Mouse (Mus musculus): ENCODE results near the gene Dop1b. TPM values are rescaled to one million over a fixed set of nuclear protein-coding genes. Genes with fewer than 3 reads are reported as not detected.

Dop1b gene
- polyA plus RNA-seq, 1 experiment from 2014 or later: 15.6 TPM

DNA sequence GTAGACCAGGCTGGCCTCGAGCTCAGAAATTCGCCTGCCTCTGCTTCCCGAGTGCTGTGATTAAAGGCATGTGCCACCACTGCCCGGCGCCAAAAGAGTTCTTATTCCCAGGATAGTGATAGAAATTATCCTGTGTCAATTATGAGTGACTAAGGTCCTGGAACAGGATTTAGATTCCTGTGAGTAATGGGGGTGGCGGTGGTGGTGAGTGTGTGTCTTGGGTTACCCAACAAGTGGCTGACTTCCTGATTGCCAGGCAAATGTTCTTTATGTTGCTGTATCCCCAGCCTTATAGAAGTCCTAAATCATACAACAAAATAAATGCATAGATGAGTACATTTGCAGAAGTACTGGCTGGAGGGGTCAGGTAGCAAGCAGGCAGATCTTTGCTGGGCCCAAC is 121.8 kb downstream of the Dop1b start:
- no peak overlapping the region for H3K9ac ChIP-seq (ENCODE audit: low read length)
- no peaks in the 10 kb centered on the region for H3K27me3 ChIP-seq (replicated peaks; ENCODE audit: control insufficient read depth, insufficient read depth, low read length)
- peaks cover 11% of the 10 kb centered on the region for H3K4me1 ChIP-seq (replicated peaks; ENCODE audit: control insufficient read depth, insufficient read depth, low read length)
- 88% methylated on average over 6 of the region's 6 CpGs for WGBS
- ATAC-seq (replicated peaks; ENCODE audit: low FRiP score, low TSS enrichment, low read depth) (no peak), DNase-seq (ENCODE audit: low spot score) (no peak)
- peak overlapping the region; percentile 96; the same call in 1 of the 2 replicates for H3K4me3 ChIP-seq (ENCODE audit: low read depth, low read length)
- no peaks in the 10 kb centered on the region for H3K36me3 ChIP-seq (ENCODE audit: control insufficient read depth, insufficient read depth, low read length)
- no peaks in the 10 kb centered on the region for H3K9me3 ChIP-seq (ENCODE audit: control insufficient read depth, low read length)
- H3K4me2 ChIP-seq (ENCODE audit: low read length): peak overlapping the region; percentile 75
- no peak overlapping the region for H3K27ac ChIP-seq (ENCODE audit: low read depth)

DNA sequence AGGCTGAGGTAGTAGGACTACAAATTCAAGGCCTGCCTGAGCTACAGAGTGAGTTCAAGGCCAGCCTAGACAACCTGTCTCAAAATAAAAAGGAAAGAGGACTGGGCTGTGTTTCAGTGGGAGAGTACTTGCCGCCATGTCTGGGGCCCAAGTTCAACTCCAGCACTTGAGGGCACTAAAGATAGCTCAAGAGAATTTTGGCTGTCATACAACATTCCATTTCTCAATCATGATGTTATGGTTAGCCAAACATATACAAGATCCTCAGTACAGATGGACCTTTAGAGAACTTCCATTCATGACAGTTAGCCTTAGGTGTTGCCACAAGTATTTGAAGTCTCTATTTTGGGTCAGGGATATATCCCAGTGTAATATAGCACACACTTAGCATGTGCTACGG is 122.4 kb downstream of the Dop1b start:
- no peak for DNase-seq (ENCODE audit: low spot score)
- H3K4me2 ChIP-seq (ENCODE audit: low read length): 0 out of 2 replicates have a peak overlapping the region, but pooled peaks have one; percentile 75
- WGBS: 92% methylated on average over 2 of the region's 2 CpGs

DNA sequence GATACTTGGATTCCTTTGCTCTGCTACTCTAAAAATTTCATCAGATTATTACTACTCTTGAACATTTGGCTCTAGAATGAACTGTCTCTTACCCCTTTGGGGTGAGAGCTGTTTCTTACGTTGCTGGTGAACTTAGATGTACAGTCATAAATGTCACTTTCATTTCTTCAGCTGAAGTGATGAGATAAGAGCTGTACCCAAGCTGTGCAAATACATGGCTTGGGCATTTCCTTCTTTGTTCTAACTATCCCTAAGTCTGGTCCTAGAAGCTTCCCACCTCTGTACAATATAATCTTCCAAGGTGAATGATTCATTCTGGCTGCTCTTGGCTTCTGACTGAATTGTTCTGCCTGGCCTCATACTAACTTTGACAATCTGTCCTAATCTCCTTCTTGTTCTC is 127.3 kb downstream of the Dop1b start:
- Histone ChIP-seq H3K9me3 (ENCODE audit: control insufficient read depth, low read length) (peaks cover 4% of the 10 kb centered on the region; the same call in 1 of the 2 replicates), H3K27ac (ENCODE audit: low read depth) (no peak overlapping the region), H3K4me1 (replicated peaks; ENCODE audit: control insufficient read depth, insufficient read depth, low read length) (0 out of 2 replicates have a peak, but pooled peaks cover 2% of the 10 kb centered on the region), H3K4me2 (ENCODE audit: low read length) (no peak overlapping the region), H3K27me3 (replicated peaks; ENCODE audit: control insufficient read depth, insufficient read depth, low read length) (no peaks in the 10 kb centered on the region), H3K36me3 (ENCODE audit: control insufficient read depth, insufficient read depth, low read length) (peaks cover 5% of the 10 kb centered on the region), H3K9ac (ENCODE audit: low read length) (no peak overlapping the region), H3K4me3 (ENCODE audit: low read depth, low read length) (no peak overlapping the region)
- no peak for DNase-seq (ENCODE audit: low spot score)
- no peak for ATAC-seq (replicated peaks; ENCODE audit: low FRiP score, low TSS enrichment, low read depth)
- 77% methylated on average over 1 of the region's 1 CpGs for WGBS

More for the DNA sequence above, 122.4 kb downstream of the Dop1b start:
- ATAC-seq (replicated peaks; ENCODE audit: low FRiP score, low TSS enrichment, low read depth): no peak
- Histone ChIP-seq H3K4me3 (ENCODE audit: low read depth, low read length) (no peak overlapping the region), H3K36me3 (ENCODE audit: control insufficient read depth, insufficient read depth, low read length) (no peaks in the 10 kb centered on the region), H3K27ac (ENCODE audit: low read depth) (no peak overlapping the region), H3K9me3 (ENCODE audit: control insufficient read depth, low read length) (peaks cover 4% of the 10 kb centered on the region; the same call in 1 of the 2 replicates), H3K27me3 (replicated peaks; ENCODE audit: control insufficient read depth, insufficient read depth, low read length) (no peaks in the 10 kb centered on the region), H3K4me1 (replicated peaks; ENCODE audit: control insufficient read depth, insufficient read depth, low read length) (peaks cover 11% of the 10 kb centered on the region), H3K9ac (ENCODE audit: low read length) (no peak overlapping the region)

DNA sequence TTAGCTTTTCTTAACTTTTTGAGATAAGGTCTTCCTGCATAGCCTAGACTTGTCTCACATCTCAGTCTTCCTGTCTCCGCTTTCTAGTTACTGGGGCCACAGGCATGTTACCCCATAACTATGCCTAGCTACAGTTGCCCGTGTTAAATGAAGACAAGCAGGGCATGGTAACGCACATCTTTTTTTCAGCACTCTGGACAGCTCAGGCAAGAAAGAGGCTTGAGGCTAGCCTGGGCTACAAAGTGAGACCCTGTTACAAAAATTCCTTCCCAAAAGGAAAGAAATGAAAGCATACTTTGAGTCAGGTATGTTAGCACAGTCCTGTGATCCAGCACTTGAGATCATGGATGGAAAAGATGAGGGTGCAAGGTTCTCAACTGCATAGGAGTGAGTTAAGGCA is 138.8 kb downstream of the Dop1b start:
- H3K9ac ChIP-seq (ENCODE audit: low read length): no peak overlapping the region
- H3K4me2 ChIP-seq (ENCODE audit: low read length): no peak overlapping the region
- no peak overlapping the region for H3K4me3 ChIP-seq (ENCODE audit: low read depth, low read length)
- H3K36me3 ChIP-seq (ENCODE audit: control insufficient read depth, insufficient read depth, low read length): peaks cover 94% of the 10 kb centered on the region
- H3K9me3 ChIP-seq (ENCODE audit: control insufficient read depth, low read length): no peaks in the 10 kb centered on the region
- no peak overlapping the region for H3K27ac ChIP-seq (ENCODE audit: low read depth)
- H3K27me3 ChIP-seq (replicated peaks; ENCODE audit: control insufficient read depth, insufficient read depth, low read length): no peaks in the 10 kb centered on the region
- WGBS: 94% methylated on average over 3 of the region's 3 CpGs
- DNase-seq (ENCODE audit: low spot score): no peak
- no peak for ATAC-seq (replicated peaks; ENCODE audit: low FRiP score, low TSS enrichment, low read depth)
- no peaks in the 10 kb centered on the region for H3K4me1 ChIP-seq (replicated peaks; ENCODE audit: control insufficient read depth, insufficient read depth, low read length)

DNA sequence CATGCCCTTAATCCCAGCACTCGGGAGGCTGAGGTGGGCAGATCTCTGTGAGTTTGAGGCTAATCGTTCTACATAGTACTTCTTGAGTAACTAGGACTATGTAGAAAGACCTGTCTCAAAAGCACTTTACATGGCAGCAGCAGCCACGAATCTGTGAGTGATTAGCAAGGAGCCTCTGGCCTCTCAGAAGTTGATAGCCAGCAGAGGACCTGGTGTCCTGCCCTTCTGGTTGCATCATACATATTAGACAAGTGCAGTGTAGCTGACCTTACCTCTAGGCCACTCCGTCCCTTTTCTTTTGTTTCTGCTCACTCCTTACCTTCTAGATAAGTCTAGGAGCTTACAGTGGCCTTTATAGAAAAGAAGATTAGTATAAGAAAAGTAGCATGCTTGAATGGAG is 148.3 kb downstream of the Dop1b start:
- Histone ChIP-seq H3K4me1 (replicated peaks; ENCODE audit: control insufficient read depth, insufficient read depth, low read length) (no peaks in the 10 kb centered on the region), H3K9me3 (ENCODE audit: control insufficient read depth, low read length) (no peaks in the 10 kb centered on the region), H3K27ac (ENCODE audit: low read depth) (no peak overlapping the region), H3K9ac (ENCODE audit: low read length) (no peak overlapping the region), H3K4me2 (ENCODE audit: low read length) (no peak overlapping the region), H3K4me3 (ENCODE audit: low read depth, low read length) (no peak overlapping the region), H3K27me3 (replicated peaks; ENCODE audit: control insufficient read depth, insufficient read depth, low read length) (no peaks in the 10 kb centered on the region), H3K36me3 (ENCODE audit: control insufficient read depth, insufficient read depth, low read length) (peaks cover 88% of the 10 kb centered on the region)
- DNase-seq (ENCODE audit: low spot score) (no peak), ATAC-seq (replicated peaks; ENCODE audit: low FRiP score, low TSS enrichment, low read depth) (no peak)
- 85% methylated on average over 4 of the region's 4 CpGs for WGBS

Other genes with a start within 250 kb of the Dop1b start
- 13.0 and 13.4 TPM in 2 replicates for gene Setd4, start 107.8 kb upstream of the Dop1b start, polyA plus RNA-seq (2014; fragmentation: Nextera tagmentation; extraction: Ambion mirVana)
- gene Cbr1, start 106.1 kb upstream of the Dop1b start, polyA plus RNA-seq (2014; fragmentation: Nextera tagmentation; extraction: Ambion mirVana): 84.7 and 92.5 TPM in 2 replicates
- 0.19 TPM in 1 of 2 replicates, not detected in the other for gene Gm5678, start 83.8 kb upstream of the Dop1b start, polyA plus RNA-seq (2014; fragmentation: Nextera tagmentation; extraction: Ambion mirVana)
- 1.7 and 1.9 TPM in 2 replicates for gene Cbr3, start 28.7 kb upstream of the Dop1b start, polyA plus RNA-seq (2014; fragmentation: Nextera tagmentation; extraction: Ambion mirVana)
- gene Morc3, start 120.2 kb downstream of the Dop1b start, polyA plus RNA-seq (2014; fragmentation: Nextera tagmentation; extraction: Ambion mirVana): 36.8 and 37.3 TPM in 2 replicates
- 81.4 and 88.8 TPM in 2 replicates for gene Chaf1b, start 172.0 kb downstream of the Dop1b start, polyA plus RNA-seq (2014; fragmentation: Nextera tagmentation; extraction: Ambion mirVana)